Mouse (Mus musculus) limb, embryonic 14.5 days (tissue): ENCODE data around the gene Rin3. TPM values are rescaled to one million over a fixed set of nuclear protein-coding genes. Genes with fewer than 3 reads are reported as not detected.
"Not testable (repeated sequence)": the region's sequence is repeated elsewhere in the genome, so short reads cannot be mapped to it uniquely, and the experiment has no call there.

Experiments used
- ATAC-seq: fragments of 200-750 bp; cut with Nextera tagmentation; 2 replicates; pipeline ENCODE4 v1.8.0; 2017; ENCODE audit warnings: low read depth, moderate number of reproducible peaks, moderate TSS enrichment; ENCODE audit not compliant: low FRiP score
- DNase-seq: peaks from one replicate; pipeline ENCODE4 v3.0.0-alpha.2; 2015; ENCODE audit warnings: low spot score
- H3K27ac ChIP-seq: fragments of 300-500 bp; sonication (generic); replicated peaks from 2 replicates; pipeline ENCODE4 v1.5.1; 2014; ENCODE audit warnings: low read depth, mild to moderate bottlenecking, low read length, moderate library complexity, mixed read lengths
- H3K27me3 ChIP-seq: fragments of 300-500 bp; sonication (generic); 2 replicates; pipeline ENCODE4 v1.6.1; 2014; ENCODE audit warnings: low read length, mixed read lengths; ENCODE audit not compliant: control insufficient read depth, insufficient read depth
- H3K36me3 ChIP-seq: fragments of 300-500 bp; sonication (generic); 2 replicates; pipeline ENCODE4 v1.6.1; 2014; ENCODE audit warnings: mild to moderate bottlenecking, low read length, moderate library complexity, mixed read lengths; ENCODE audit not compliant: control insufficient read depth, insufficient read depth
- H3K4me1 ChIP-seq: fragments of 300-500 bp; sonication (generic); 2 replicates; pipeline ENCODE4 v1.6.1; 2014; ENCODE audit warnings: antibody characterized with exemption, low read length, mixed read lengths; ENCODE audit not compliant: control insufficient read depth, insufficient read depth
- H3K4me2 ChIP-seq: fragments of 300-500 bp; sonication (generic); replicated peaks from 2 replicates; pipeline ENCODE4 v1.6.1; 2014; ENCODE audit warnings: low read depth, mild to moderate bottlenecking, low read length, moderate library complexity; ENCODE audit not compliant: severe bottlenecking
- H3K4me3 ChIP-seq: fragments of 300-500 bp; sonication (generic); replicated peaks from 2 replicates; pipeline ENCODE4 v1.5.1; 2014; ENCODE audit warnings: low read length
- H3K9ac ChIP-seq: fragments of 300-500 bp; sonication (generic); 2 replicates; pipeline ENCODE4 v1.6.1; 2014; ENCODE audit warnings: mild to moderate bottlenecking, low read depth, low read length, moderate library complexity; ENCODE audit not compliant: severe bottlenecking
- H3K9me3 ChIP-seq: fragments of 300-500 bp; sonication (generic); 2 replicates; pipeline ENCODE4 v1.6.1; 2016; ENCODE audit warnings: low read length; ENCODE audit not compliant: control insufficient read depth
- POLR2A ChIP-seq: fragments of 200-500 bp; IDR thresholded peaks from 2 replicates; pipeline ENCODE4 v1.8.0; 2012; ENCODE audit warnings: inconsistent platforms, mild to moderate bottlenecking, moderate library complexity, borderline replicate concordance; ENCODE audit not compliant: insufficient read depth, insufficient read length; ENCODE audit errors: extremely low read depth
- WGBS: fragments of 180-500 bp; shearing (Covaris S2); extraction: QIAGEN DNeasy Blood & Tissue Kit; methylation state at CpG from one replicate; pipeline ENCODE4 v1.1.7; 2014; 5-methylcytosine and 5-hydroxymethylcytosine counted together
- polyA plus RNA-seq, 2 experiments: library from polyadenylated mRNA; depleted of rRNA in 1 of 2; stranded (reverse) in 1 of 2; unstranded in 1 of 2; fragments of >200 nt; fragmentation: Nextera tagmentation in 1 of 2; extraction: Ambion mirVana in 1 of 2; gene quantifications; 2 replicates each; pipeline versions ENCODE4 v1.2.1 to v1.2.3; 2012 to 2014

Rin3 gene
- polyA plus RNA-seq, 2 experiments = 10.0 to 10.8 TPM

GRCm38 (mm10) chr12:102269144-102269543 lies 13.7 kb upstream of the Rin3 start:
- Histone ChIP-seq H3K36me3 (no peaks in the 10 kb centered on the region), H3K4me2 (no peak overlapping the region), H3K9ac (no peak overlapping the region), H3K4me1 (no peaks in the 10 kb centered on the region), H3K27ac (no peak overlapping the region), H3K4me3 (no peak overlapping the region), H3K9me3 (no peaks in the 10 kb centered on the region), H3K27me3 (no peaks in the 10 kb centered on the region)
- ATAC-seq (no peak), DNase-seq (no peak)
- TF ChIP-seq POLR2A = no peak
- 32% methylated on average over 2 of the region's 2 CpGs for WGBS

- no peak overlapping the region for H3K4me2 ChIP-seq
- no peak overlapping the region for H3K4me3 ChIP-seq
- 71% methylated on average over 6 of the region's 6 CpGs for whole genome bisulfite sequencing
- H3K9me3 ChIP-seq = no peaks in the 10 kb centered on the region
- H3K27ac ChIP-seq = no peak overlapping the region
- no peak for TF ChIP-seq POLR2A
- no peak overlapping the region for H3K9ac ChIP-seq
- ATAC-seq (no peak), DNase-seq (no peak)
- no peaks in the 10 kb centered on the region for H3K36me3 ChIP-seq
- no peaks in the 10 kb centered on the region for H3K27me3 ChIP-seq
- H3K4me1 ChIP-seq = peaks cover 2% of the 10 kb centered on the region; the same call in 1 of the 2 replicates
These were observed 12.0 kb upstream of the Rin3 start for GRCm38 (mm10) chr12:102270776-102271405.

- Histone ChIP-seq H3K4me1 (peaks cover 4% of the 10 kb centered on the region; the same call in 1 of the 2 replicates), H3K27ac (no peak overlapping the region), H3K27me3 (no peaks in the 10 kb centered on the region), H3K4me3 (no peak overlapping the region), H3K9ac (no peak overlapping the region), H3K36me3 (no peaks in the 10 kb centered on the region), H3K9me3 (no peaks in the 10 kb centered on the region), H3K4me2 (no peak overlapping the region)
- 86% methylated on average over 4 of the region's 4 CpGs for WGBS
- ATAC-seq (no peak), DNase-seq (no peak)
- TF ChIP-seq POLR2A = no peak
These were observed 11.4 kb upstream of the Rin3 start for GRCm38 (mm10) chr12:102271447-102271846.

- H3K4me3 ChIP-seq = no peak overlapping the region
- H3K27me3 ChIP-seq = no peaks in the 10 kb centered on the region
- H3K36me3 ChIP-seq = no peaks in the 10 kb centered on the region
- H3K27ac ChIP-seq = no peak overlapping the region
- peak; percentile 19; the same call in 1 of the 2 replicates for ATAC-seq
- H3K9ac ChIP-seq = no peak overlapping the region
- 41% methylated on average over 7 of the region's 7 CpGs for whole genome bisulfite sequencing
- no peak for DNase-seq
- H3K4me2 ChIP-seq = no peak overlapping the region
- H3K4me1 ChIP-seq = peaks cover 4% of the 10 kb centered on the region; the same call in 1 of the 2 replicates
- no peak for TF ChIP-seq POLR2A
- no peaks in the 10 kb centered on the region; the same call in 1 of the 2 replicates for H3K9me3 ChIP-seq
These were observed 6.9 kb upstream of the Rin3 start for GRCm38 (mm10) chr12:102275833-102276443.

- not testable (repeated sequence) for H3K9me3 ChIP-seq, DNase-seq, H3K4me2 ChIP-seq, H3K9ac ChIP-seq, H3K27ac ChIP-seq, H3K36me3 ChIP-seq, H3K4me3 ChIP-seq, H3K27me3 ChIP-seq, ATAC-seq
- peaks cover 15% of the 10 kb centered on the region for H3K4me1 ChIP-seq
- 45% methylated on average over 4 of the region's 4 CpGs for WGBS
These were observed 2.6 kb upstream of the Rin3 start for GRCm38 (mm10) chr12:102280290-102280689.
